8 mouse cellular contexts compared by ENCODE assay signal in genomic region chr4:137277600-137278143, GRCm38 (mm10). TPM values are rescaled to one million over a fixed set of nuclear protein-coding genes. Genes with fewer than 3 reads are reported as not detected.
DNase-seq lines count a peak whose midpoint lies in the region; ATAC-seq and TF ChIP-seq lines count a peak whose summit lies in the region.

No protein-coding gene starts in this region.

- no peak for ATAC-seq in forebrain, embryonic 15.5 days (replicated peaks)
- ATAC-seq in liver, embryonic 13.5 days (ENCODE audit: low read depth) = no peak
- ATAC-seq in erythroid progenitor cell, adult 5-6 weeks (replicated peaks; ENCODE audit: low FRiP score, poor library complexity, severe bottlenecking) = no peak
- ATAC-seq in granulocyte monocyte progenitor cell, adult 5-6 weeks (replicated peaks; ENCODE audit: poor library complexity, severe bottlenecking) = no peak

- H3K9me3 ChIP-seq in forebrain, embryonic 15.5 days = no peaks in the 10 kb centered on the region
- H3K9me3 ChIP-seq in liver, embryonic 13.5 days (replicated peaks) = no peaks in the 10 kb centered on the region

- peaks cover 22% of the 10 kb centered on the region for H3K4me1 ChIP-seq in forebrain, embryonic 15.5 days
- H3K4me1 ChIP-seq in liver, embryonic 13.5 days (replicated peaks) = 0 out of 2 replicates have a peak, but pooled peaks cover 7% of the 10 kb centered on the region

- no peaks in the 10 kb centered on the region for H3K36me3 ChIP-seq in C2C12 (ENCODE audit: control insufficient read depth, insufficient read depth)
- no peaks in the 10 kb centered on the region for H3K36me3 ChIP-seq in forebrain, embryonic 15.5 days
- H3K36me3 ChIP-seq in liver, embryonic 13.5 days = no peaks in the 10 kb centered on the region

- H3K79me2 ChIP-seq in C2C12 (ENCODE audit: control insufficient read depth, insufficient read depth) = no peaks in the 10 kb centered on the region

- H3K27me3 ChIP-seq in C2C12 (ENCODE audit: control insufficient read depth, insufficient read depth, insufficient read length) = peaks cover 9% of the 10 kb centered on the region
- H3K27me3 ChIP-seq in forebrain, embryonic 15.5 days = peaks cover 70% of the 10 kb centered on the region
- peaks cover 91% of the 10 kb centered on the region for H3K27me3 ChIP-seq in liver, embryonic 13.5 days

- H3K79me3 ChIP-seq in C2C12 (ENCODE audit: low read depth) = no peaks in the 10 kb centered on the region

- DNase-seq in heart, adult 11 months = peak; percentile 88
- DNase-seq in heart, postnatal 4 days = no peak
- no peak for DNase-seq in liver, embryonic 13.5 days
- no peak for DNase-seq in cerebellum, postnatal 36 days

- no peak overlapping the region for H3K27ac ChIP-seq in forebrain, embryonic 15.5 days (replicated peaks)
- no peak overlapping the region for H3K27ac ChIP-seq in liver, embryonic 13.5 days

- H3K9ac ChIP-seq in forebrain, embryonic 15.5 days (replicated peaks) = peak overlapping the region; percentile 10
- no peak overlapping the region for H3K9ac ChIP-seq in liver, embryonic 13.5 days

- peak overlapping the region; percentile 67 for H3K4me2 ChIP-seq in forebrain, embryonic 15.5 days (replicated peaks)
- H3K4me2 ChIP-seq in liver, embryonic 13.5 days = peak overlapping the region; percentile 57

- H3ac ChIP-seq in C2C12 (ENCODE audit: control insufficient read depth, insufficient read length, low read depth) = peak overlapping the region; percentile 60

- under 1% methylated on average over 62 of the region's 71 CpGs for WGBS in forebrain, embryonic 15.5 days
- WGBS in liver, embryonic 13.5 days (ENCODE audit: insufficient replicate concordance) = 1% methylated on average over 60 of the region's 71 CpGs

- H3K4me3 ChIP-seq in C2C12 (ENCODE audit: insufficient read depth, poor library complexity, severe bottlenecking) = peak overlapping the region; percentile 6
- peak overlapping the region; percentile 47 for H3K4me3 ChIP-seq in forebrain, embryonic 15.5 days
- H3K4me3 ChIP-seq in liver, embryonic 13.5 days (replicated peaks) = peak overlapping the region; percentile 42

- TF ChIP-seq CTCF in C2C12 (IDR thresholded peaks at IDR 0.05; ENCODE audit: control insufficient read depth, insufficient read depth, insufficient read length) = no peak

TF ChIP-seq in C2C12, 6 proteins besides CTCF, POLR2A, EP300 and RAD21:
- TF ChIP-seq MAX (IDR thresholded peaks at IDR 0.05) (no peak), USF1 (IDR thresholded peaks at IDR 0.05; ENCODE audit: low read depth) (no peak), CEBPB (IDR thresholded peaks at IDR 0.05; ENCODE audit: low read depth) (no peak)

RNA-seq across cellular contexts. Expression of gene Wnt4, which starts 0.4 kb away (rescaled TPM):
- total RNA-seq in heart, postnatal 4 days (2021) = under 1 TPM; 0.76 to 0.88 TPM
- 3.3 TPM for polyA plus RNA-seq in C2C12 (2012; fragmentation: generic; extraction: Trizol)
- 0.78 and 1.7 TPM in 2 replicates for polyA plus RNA-seq in forebrain, embryonic 15.5 days (2015; fragmentation: Nextera tagmentation; extraction: Ambion mirVana)
- polyA plus RNA-seq in liver, embryonic 13.5 days (2015; fragmentation: Nextera tagmentation; extraction: Ambion mirVana) = 0.12 and 0.22 TPM in 2 replicates
- not detected in 2 replicates for total RNA-seq in erythroid progenitor cell, adult 5-6 weeks (2015; ENCODE audit: low replicate concordance)
- 0.98 TPM in 1 of 2 replicates, not detected in the other for total RNA-seq in erythroid progenitor cell, adult 5-6 weeks (2017; ENCODE audit: low replicate concordance)
- total RNA-seq in granulocyte monocyte progenitor cell, adult 5-6 weeks (2014; fragmentation: Nextera tagmentation) = not detected in 2 replicates
- total RNA-seq in granulocyte monocyte progenitor cell, adult 5-6 weeks (2017) = not detected in 2 replicates
